Mouse (Mus musculus) small intestine, adult 10 weeks (tissue): ENCODE measurements around the gene Vps50. TPM values are rescaled to one million over a fixed set of nuclear protein-coding genes. Genes with fewer than 3 reads are reported as not detected.

Source experiments
- polyA plus RNA-seq: library from polyadenylated mRNA; stranded (reverse); fragments of 350-450 nt; fragmentation: Illumina TruSeq; extraction: RNeasy Lipid Tissue Mini Kit (QIAGEN cat#74804); gene quantifications from one replicate; pipeline ENCODE4 v1.2.3, GENCODE M21; 2014; ENCODE audit warnings: low replicate concordance

Gene Vps50
- polyA plus RNA-seq: 60.3 TPM

DNA sequence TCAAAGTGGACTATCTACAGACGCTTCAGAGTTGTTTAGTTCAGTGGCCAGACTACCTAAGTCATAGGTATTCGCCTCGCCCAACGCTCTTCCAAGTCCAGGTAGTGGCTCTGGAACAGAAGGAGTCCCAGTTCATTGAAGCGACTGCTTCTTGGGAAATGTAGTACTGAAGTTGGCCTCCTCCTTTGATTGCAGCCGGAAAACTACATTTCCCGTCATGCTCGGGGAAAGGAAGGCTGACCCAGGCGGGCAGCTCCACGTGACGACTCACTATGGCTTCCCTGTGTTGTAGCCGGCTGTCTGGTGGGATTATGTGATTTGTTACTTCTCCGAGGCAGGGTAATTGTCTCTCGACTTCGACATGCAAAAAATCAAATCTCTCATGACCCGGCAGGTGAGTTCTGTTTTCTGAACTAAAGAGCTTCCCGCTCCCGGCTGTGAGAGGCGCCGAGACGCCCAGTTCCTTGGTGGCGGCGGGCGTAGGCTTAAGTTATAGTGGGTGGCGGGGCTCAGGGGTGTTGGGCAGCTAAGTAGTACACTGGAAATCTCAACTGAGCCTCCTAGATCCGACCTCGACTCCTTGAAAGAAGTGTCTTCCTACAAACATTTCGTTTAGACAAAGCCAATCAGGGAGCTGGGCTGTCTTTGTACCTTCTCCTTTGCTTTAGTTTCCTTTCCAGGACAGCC, at the start of gene Vps50, which contains the start of gene Hepacam2:
TSS of gene Vps50 (plus strand) at position 221 of the 687 bp plus-strand sequence.
TSS of gene Hepacam2 (minus strand) at position 137 of the 687 bp plus-strand sequence.

Other genes with a start within 250 kb of the Vps50 start
- 225 TPM for gene Samd9l, start 98.8 kb upstream of the Vps50 start, polyA plus RNA-seq
- gene Hepacam2, start 84 bp upstream of the Vps50 start, polyA plus RNA-seq: 99.0 TPM